Mouse (Mus musculus) megakaryocyte, adult 5-6 weeks (primary cell): Measurements from ENCODE around the gene Jhy. TPM values are rescaled to one million over a fixed set of nuclear protein-coding genes. Genes with fewer than 3 reads are reported as not detected.

Experiments
- ATAC-seq: 2 replicates; pipeline ENCODE4 v1.8.0; 2016; ENCODE audit warnings: mild to moderate bottlenecking, inconsistent platforms; ENCODE audit not compliant: poor library complexity, severe bottlenecking
- total RNA-seq, 2 experiments: library from RNA; stranded (forward) in 1 of 2; stranded (reverse) in 1 of 2; fragments of 153-499, 151-499 nt in 1 of 2; fragments of 221-1000, 200-1000 nt in 1 of 2; gene quantifications; 2 replicates each; pipeline versions ENCODE4 v1.2.3 to v1.2.4; 2015 to 2017

The Jhy gene
- total RNA-seq, 2 experiments from 2014 or later: not detected

- ATAC-seq: no peak
Observed at GRCm38 (mm10) chr9:40933323-40933722, 30.6 kb downstream of the Jhy start.

- no peak for ATAC-seq
Observed at GRCm38 (mm10) chr9:40927351-40927980, 36.5 kb downstream of the Jhy start.

GRCm38 (mm10) chr9:40917871-40918613, 45.9 kb downstream of the Jhy start:
- peak; percentile 68 for ATAC-seq

GRCm38 (mm10) chr9:40908915-40909314, 55.0 kb downstream of the Jhy start:
- ATAC-seq: no peak

DNA sequence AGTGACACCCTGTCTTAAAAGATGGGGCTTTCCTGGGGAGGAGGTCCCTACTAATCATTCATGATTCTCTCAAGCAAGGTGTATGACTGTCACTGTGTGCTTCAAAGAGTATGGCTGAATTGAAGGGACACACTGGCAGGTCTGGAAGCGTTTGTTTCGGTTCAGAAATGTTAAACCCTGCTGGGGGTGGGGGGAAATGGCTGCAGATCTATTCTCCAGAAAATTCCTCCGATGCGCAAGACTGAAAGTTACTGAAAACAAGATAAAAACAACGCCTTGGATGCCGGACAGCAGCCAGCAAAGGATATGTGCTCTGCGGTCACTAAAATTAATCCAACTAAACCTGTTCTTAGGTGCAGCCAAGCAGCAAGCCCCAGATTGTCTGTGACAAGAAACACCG, 55.5 kb downstream of the Jhy start:
- no peak for ATAC-seq

GRCm38 (mm10) chr9:40907413-40907812, 56.5 kb downstream of the Jhy start:
- ATAC-seq: no peak

DNA sequence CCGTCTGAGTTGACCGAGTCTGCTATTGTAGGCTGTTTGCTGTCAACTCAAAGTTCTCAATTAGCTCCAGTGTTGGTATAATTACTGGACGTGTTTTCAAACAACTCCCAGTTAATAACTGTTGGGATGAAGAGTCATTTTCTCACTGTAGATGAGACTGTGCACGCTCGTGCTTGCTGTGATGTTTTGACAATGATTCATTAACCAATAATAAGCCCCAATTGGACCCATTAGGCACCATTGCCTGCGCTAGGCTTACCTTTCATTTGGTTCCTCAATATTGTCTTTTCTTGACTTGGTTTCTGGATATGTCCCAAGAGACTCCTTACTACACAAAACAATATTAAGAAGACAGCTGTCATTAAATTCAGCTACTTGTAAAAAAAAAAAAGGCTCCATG, 71.5 kb downstream of the Jhy start:
- no peak for ATAC-seq

GRCm38 (mm10) chr9:40889389-40889788, 74.5 kb downstream of the Jhy start:
- no peak for ATAC-seq

DNA sequence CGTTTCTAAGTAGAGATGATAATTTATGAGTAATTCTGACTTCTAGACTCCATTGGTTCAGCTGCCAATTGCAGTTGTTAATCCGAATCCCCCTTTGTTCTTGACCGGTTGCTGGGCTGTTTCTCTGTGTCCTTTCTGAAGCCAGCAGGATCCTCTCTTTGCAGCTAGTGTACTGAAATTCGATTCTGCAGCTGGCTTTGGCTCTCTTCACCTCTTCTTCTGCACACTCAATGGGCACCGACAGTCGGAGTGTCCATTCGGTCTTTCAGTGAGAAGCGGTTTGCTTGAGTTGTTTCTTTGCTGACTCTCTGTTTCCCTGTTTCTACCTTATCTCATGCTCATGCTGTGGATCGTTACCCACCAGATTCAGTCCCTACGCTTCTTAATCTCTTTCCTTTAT, 78.2 kb downstream of the Jhy start:
- no peak for ATAC-seq

- no peak for ATAC-seq
Observed at GRCm38 (mm10) chr9:40878998-40879397, 84.9 kb downstream of the Jhy start.

DNA sequence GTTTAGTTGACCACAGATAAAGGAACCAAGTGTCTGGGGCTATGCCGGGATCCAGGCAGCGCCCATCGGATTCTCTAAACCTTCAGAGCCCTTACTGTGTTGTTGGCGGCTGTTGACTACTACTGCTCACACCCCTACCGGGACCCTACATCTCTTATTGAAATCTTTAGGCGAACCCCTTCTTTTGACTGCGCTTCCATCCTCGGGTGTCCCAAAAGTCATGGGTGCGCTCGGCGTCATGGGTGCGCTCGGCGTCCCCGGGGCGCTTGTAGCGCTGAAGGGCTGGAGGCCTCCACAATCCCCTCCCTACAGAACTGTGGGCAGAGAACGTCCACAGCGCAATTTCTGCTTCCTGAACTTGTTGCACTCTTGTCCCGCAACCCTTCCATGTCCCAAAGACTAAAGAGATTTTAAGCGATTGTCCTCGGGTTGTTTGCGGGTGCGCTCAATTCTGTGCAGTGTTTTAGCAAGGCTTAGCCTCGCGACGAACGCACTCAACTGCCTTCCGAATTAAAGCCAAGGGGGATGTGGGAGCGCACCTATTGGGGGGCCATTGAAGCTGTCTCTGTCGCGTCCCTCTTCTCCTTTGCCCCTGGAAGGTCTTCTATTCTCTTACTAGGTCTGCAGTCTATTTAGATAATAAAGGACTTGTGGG, 85.5 kb downstream of the Jhy start:
- no peak for ATAC-seq

- no peak for ATAC-seq
Observed at GRCm38 (mm10) chr9:40877881-40878235, 86.1 kb downstream of the Jhy start.

- ATAC-seq: no peak
Observed at GRCm38 (mm10) chr9:40877146-40877880, 86.6 kb downstream of the Jhy start.

- ATAC-seq: no peak
Observed at GRCm38 (mm10) chr9:40876693-40877092, 87.2 kb downstream of the Jhy start.

DNA sequence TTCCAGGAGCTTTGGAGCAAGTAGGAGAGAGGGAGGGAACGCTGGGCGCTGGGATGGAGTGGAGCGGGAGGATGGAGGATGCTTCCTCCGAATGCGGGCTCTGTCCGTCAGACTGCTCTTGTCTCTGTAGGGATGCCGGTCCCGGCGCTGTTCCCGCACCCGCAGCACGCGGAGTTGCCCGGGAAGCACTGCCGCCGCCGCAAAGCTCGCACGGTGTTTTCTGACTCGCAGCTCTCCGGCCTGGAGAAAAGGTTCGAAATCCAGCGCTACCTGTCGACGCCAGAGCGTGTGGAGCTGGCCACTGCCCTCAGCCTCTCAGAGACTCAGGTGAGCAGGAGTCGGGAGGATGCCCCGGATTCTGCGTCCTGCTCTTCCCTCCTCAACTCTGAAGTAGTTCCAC, 87.8 kb downstream of the Jhy start:
- no peak for ATAC-seq

GRCm38 (mm10) chr9:40875431-40875830, 88.5 kb downstream of the Jhy start:
- ATAC-seq: no peak

- no peak for ATAC-seq
Observed at GRCm38 (mm10) chr9:40874961-40875360, 89.0 kb downstream of the Jhy start.

- no peak for ATAC-seq
Observed at GRCm38 (mm10) chr9:40873556-40874470, 90.1 kb downstream of the Jhy start, which contains the start of gene Bsx. Gene Bsx, plus strand, starts transcription at chr9:40874127.

- peak; percentile 86 for ATAC-seq
Observed at GRCm38 (mm10) chr9:40872156-40872478, 91.8 kb downstream of the Jhy start.

- peak; percentile 47; the same call in 1 of the 2 replicates for ATAC-seq
Observed at GRCm38 (mm10) chr9:40871369-40872155, 92.4 kb downstream of the Jhy start.
